Mouse (Mus musculus) gastrocnemius, postnatal 14 days (tissue): ENCODE data around the gene Lsm2. TPM values are rescaled to one million over a fixed set of nuclear protein-coding genes. Genes with fewer than 3 reads are reported as not detected.
"Not testable (repeated sequence)": the region's sequence is repeated elsewhere in the genome, so short reads cannot be mapped to it uniquely, and the experiment has no call there.

Experiments used
- DNase-seq: peaks from one replicate; pipeline ENCODE4 v3.0.0; 2021; ENCODE audit warnings: mixed read lengths
- intact Hi-C: fragments of 180-260 bp; cut with DNase I; formaldehyde crosslinking; loops from one replicate; pipeline ENCODE4 v1.15.1; 2025; ENCODE audit warnings: low total_unique reads
- total RNA-seq, 2 experiments: library from RNA; stranded (reverse); gene quantifications; 2 replicates each; pipeline ENCODE4 v1.2.3; 2021

Gene Lsm2
- total RNA-seq, 2 experiments from 2014 or later = 19.5 to 20.1 TPM

DNA sequence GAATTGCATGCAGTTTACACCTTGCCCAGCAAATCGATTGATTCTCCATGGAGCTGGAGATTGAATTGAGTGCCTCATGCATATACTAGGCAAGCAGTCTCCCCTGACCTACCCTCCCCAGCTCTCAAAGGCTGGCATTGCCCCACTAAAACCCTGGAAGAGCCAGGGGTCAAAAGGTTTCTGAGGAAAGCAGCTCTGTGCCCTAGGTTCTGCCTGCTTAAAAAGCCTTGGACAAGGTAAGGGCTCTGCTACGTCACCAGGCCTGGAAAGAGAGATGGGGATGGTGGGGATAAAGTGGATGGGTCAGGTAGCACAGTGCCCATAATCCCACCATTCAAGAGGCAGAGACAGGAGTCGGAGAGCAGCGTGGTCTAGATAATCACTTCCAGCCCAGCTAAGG is 26.8 kb upstream of the Lsm2 start:
- intact Hi-C loops = no loop called here
- no peak for DNase-seq

DNA sequence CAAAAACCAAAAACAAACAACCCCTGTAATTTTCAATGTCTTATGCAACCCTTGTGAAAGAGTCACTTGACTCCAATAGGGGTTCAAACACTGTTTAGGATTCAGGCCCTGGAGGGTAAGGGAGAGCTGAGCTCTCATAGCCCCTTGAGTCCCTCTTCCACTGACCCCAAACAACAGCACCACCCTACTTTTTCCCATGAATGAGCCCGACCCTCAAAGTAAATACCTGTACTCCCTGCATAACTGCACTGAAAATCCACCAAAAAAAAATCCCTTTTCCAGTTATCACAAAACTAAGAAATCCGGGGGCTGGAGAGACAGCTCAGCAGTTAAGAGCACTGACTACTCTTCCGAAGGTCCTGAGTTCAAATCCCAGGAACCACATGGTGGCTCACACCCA is 25.8 kb upstream of the Lsm2 start:
- DNase-seq = no peak
- intact Hi-C loops = no loop called here

DNA sequence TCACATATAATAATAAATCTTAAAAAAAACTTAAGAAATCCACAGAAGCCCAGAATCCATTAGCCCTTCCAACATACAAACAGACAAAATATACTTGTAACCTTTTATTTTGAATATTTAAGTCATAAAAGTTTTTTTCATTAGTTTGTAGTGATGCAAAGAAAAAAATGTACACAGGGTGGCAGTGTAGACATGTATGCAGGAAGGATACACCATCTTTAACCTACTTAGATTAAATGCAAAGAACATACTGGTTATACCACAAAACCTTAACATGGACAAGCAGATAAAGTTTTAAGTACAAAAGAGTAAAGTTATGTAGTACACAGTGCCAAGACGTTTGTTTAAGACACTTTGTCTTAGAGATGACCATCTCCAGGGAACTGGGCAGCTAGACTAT is 25.3 kb upstream of the Lsm2 start:
- DNase-seq = no peak
- intact Hi-C loops = no loop called here

- intact Hi-C loops, DNase-seq: not testable (repeated sequence)
Measured at GRCm38 (mm10) chr17:34957291-34957690, 24.4 kb upstream of the Lsm2 start.

GRCm38 (mm10) chr17:34957966-34958365 is 23.7 kb upstream of the Lsm2 start:
- intact Hi-C loops, DNase-seq: not testable (repeated sequence)

DNA sequence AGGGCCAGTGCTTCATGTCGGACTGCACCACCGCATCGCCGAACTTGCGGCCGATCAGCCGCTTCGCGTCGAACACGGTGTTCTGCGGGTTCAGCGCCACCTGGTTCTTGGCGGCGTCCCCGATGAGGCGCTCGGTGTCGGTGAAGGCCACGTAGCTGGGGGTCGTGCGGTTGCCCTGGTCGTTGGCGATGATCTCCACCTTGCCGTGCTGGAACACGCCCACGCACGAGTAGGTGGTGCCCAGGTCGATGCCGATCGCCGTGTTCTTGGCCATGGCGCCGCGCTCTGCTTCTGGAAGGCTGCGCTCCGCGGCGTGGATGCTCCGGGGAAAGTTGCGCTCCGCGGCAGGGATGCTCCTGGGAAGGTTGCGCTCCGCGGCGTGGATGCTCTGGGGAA is 22.9 kb upstream of the Lsm2 start:
- not testable (repeated sequence) for DNase-seq

GRCm38 (mm10) chr17:34959130-34959778 is 22.4 kb upstream of the Lsm2 start, which contains the start of gene Hspa1b:
Hspa1b (minus strand) TSS chr17:34959238.
- peak; percentile 64 for DNase-seq
- intact Hi-C loops = not testable (repeated sequence)

More for the DNA sequence above, 22.9 kb upstream of the Lsm2 start:
- intact Hi-C loops = not testable (repeated sequence)

GRCm38 (mm10) chr17:34959881-34960515 is 21.7 kb upstream of the Lsm2 start:
- intact Hi-C loops = no loop called here
- no peak for DNase-seq

GRCm38 (mm10) chr17:34960702-34961493 is 20.8 kb upstream of the Lsm2 start:
- DNase-seq = no peak
- intact Hi-C loops = no loop called here

- intact Hi-C loops = no loop called here
- DNase-seq = no peak
Measured at GRCm38 (mm10) chr17:34962125-34962524, 19.5 kb upstream of the Lsm2 start.

GRCm38 (mm10) chr17:34962841-34963240 is 18.8 kb upstream of the Lsm2 start:
- intact Hi-C loops = no loop called here
- DNase-seq = no peak

DNA sequence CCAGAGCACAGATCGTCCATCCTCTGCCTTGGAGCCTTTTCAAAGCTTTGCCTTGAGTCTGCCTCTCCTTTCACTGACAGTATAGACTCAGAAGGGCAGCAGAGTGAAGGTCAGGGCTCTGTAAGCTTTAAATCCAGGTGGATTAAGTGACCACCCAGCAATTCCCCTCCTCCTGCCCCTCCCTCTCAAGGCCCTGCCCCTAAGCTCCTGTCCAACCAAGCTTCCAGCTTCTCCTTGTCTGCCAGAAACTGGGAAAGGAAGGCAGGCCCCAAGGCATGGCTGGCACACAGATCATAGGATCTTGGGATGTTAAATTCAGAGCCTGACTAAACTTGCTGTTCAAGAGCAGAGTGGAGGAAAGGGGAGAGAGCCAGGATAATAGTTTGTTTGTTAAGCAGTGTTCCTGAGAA is 17.0 kb upstream of the Lsm2 start:
- no peak for DNase-seq
- intact Hi-C loops = no loop called here

DNA sequence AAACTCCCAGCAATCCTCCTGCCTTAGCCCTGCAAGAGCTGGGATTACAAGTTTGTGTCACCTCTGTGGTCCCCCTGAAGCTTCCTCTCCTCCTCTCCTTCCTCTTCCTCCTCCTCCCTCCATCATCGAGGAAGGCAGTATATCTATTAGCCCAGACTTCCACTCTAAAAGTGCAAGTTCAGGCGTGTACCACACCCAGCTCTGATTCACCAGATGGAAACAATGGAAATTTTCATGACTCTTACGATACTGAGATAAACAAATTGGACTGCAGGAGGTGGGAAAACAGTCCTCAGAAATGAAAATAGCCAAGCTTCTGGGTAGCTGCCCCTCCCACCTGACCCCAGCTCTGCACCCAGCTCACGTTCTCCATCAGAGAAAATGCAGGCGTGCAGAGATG is 16.0 kb upstream of the Lsm2 start:
- no peak for DNase-seq
- intact Hi-C loops = no loop called here

- DNase-seq, intact Hi-C loops: not testable (repeated sequence)
Measured at GRCm38 (mm10) chr17:34969822-34970221, 11.8 kb upstream of the Lsm2 start, which contains the start of gene Gm20481. Gm20481 (plus strand) TSS chr17:34969912.

DNA sequence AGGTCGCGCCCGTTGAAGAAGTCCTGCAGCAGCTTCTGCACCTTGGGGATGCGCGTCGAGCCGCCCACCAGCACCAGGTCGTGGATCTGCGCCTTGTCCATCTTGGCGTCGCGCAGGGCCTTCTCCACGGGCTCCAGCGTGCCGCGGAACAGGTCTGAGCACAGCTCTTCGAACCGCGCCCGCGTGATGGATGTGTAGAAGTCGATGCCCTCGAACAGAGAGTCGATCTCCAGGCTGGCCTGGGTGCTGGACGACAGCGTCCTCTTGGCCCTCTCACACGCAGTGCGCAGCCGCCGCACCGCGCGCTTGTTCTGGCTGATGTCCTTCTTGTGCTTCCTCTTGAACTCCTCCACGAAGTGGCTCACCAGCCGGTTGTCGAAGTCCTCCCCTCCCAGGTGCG is 10.8 kb upstream of the Lsm2 start:
- intact Hi-C loops = not testable (repeated sequence)

GRCm38 (mm10) chr17:34971694-34972068 is 10.0 kb upstream of the Lsm2 start:
- DNase-seq, intact Hi-C loops: not testable (repeated sequence)

More for the DNA sequence above, 10.8 kb upstream of the Lsm2 start:
- not testable (repeated sequence) for DNase-seq

DNA sequence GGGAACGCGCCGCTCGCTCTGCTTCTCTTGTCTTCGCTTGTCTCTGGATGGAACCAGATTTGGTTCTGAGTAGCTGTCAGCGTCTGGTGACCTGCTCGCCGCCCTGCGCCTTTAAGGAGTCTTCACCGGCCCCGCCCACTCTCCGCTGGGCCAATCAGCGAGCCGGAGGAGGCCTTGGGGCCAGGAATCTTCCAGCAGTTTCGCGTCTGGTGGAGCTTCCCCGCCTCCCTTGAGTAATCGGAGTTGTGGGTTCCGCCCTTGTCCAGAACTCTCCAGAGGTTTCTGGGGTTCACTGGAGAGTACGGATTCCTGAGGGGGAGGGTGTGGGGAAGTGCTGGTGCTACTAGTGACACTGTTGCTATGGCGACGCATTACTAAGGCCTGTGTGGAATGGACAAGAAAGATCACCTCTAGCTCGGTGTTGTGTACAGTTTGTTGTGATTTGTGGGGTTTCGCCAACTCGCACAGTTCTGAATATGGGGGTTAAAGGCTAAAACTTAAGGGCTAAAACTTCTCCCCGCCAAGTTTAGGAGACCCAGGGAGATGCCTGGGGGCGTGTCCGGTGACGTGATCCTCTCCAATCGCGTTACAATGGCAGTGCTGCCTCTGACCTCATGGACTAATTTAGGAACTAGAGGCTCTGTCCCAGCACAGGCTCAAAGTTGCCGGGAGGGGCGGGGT is 9.5 kb upstream of the Lsm2 start, which contains the start of the genes Hspa1a and Hspa1l:
TSS of gene Hspa1a (minus strand) at position 88 of the 681 bp plus-strand sequence.
TSS of gene Hspa1l (plus strand) at position 635 of the 681 bp plus-strand sequence.
- intact Hi-C loops = not testable (repeated sequence)
- DNase-seq = peak; percentile 82

GRCm38 (mm10) chr17:34975581-34976492 is 5.8 kb upstream of the Lsm2 start:
- no peak for DNase-seq
- intact Hi-C loops = no loop called here

GRCm38 (mm10) chr17:34977000-34977399 is 4.7 kb upstream of the Lsm2 start:
- DNase-seq = no peak
- intact Hi-C loops = no loop called here
